10 mouse cellular contexts compared by ENCODE assay signal in the genomic region with DNA sequence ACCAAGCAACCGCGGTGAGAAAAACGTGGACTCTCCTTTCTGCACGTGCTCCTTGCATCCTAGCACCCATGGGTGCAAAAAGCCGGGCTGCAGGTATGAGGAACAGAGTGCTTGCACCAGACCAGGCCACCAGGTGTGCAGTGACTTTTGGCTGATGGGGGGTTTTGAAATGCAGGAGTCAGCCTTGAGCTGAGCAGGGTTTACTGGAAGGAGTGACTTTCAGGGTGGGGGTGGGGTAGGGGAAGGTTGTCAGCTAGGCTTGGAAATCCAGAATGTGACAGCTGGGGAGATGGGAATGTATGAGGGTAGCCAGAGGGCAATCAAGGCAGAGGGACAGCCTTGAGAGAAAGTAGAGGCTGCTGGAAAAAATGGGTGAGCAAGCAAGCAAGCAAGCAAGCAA.
"Had no signal": no experiment of that assay in that cellular context is flagged by ENCODE, and none has a peak within 500 bp of the region (broad histone marks: within the 10 kb centered on the region; RNA-seq: fewer than 3 reads in every experiment).

No protein-coding gene starts in this region.

- H3K9me3 ChIP-seq: liver, embryonic 13.5 days; midbrain, embryonic 10.5 days; neural tube, embryonic 15.5 days had no signal

- H3K4me2 ChIP-seq: liver, embryonic 13.5 days; neural tube, embryonic 15.5 days had no signal

- H3K9ac ChIP-seq: liver, embryonic 13.5 days; liver, postnatal 0 days; neural tube, embryonic 15.5 days had no signal

- ATAC-seq: liver, postnatal 0 days had no signal

- DNase-seq: kidney, adult 18-20 months; liver; liver, embryonic 13.5 days; liver, postnatal 0 days; lung, postnatal 36 days; midbrain, embryonic 14.5 days had no signal

- H3K36me3 ChIP-seq: liver, embryonic 13.5 days; midbrain, embryonic 10.5 days; neural tube, embryonic 15.5 days had no signal

- H3K27me3 ChIP-seq: neural tube, embryonic 15.5 days had no signal

- H3K27ac ChIP-seq: left cerebral cortex, adult 2 months; liver, embryonic 13.5 days; neural tube, embryonic 15.5 days had no signal

- H3K4me3 ChIP-seq: left cerebral cortex, adult 2 months; liver, embryonic 13.5 days; midbrain, embryonic 10.5 days; myocyte; neural tube, embryonic 15.5 days had no signal
